Mouse (Mus musculus) liver, embryonic 13.5 days (tissue): ENCODE data around the gene Lrrc28. TPM values are rescaled to one million over a fixed set of nuclear protein-coding genes. Genes with fewer than 3 reads are reported as not detected.

Source experiments
- ATAC-seq: fragments of 200-750 bp; cut with Nextera tagmentation; 2 replicates; pipeline ENCODE4 v1.8.0; 2017; ENCODE audit warnings: low read depth, mild to moderate bottlenecking, moderate number of reproducible peaks, moderate library complexity
- DNase-seq: peaks from one replicate; pipeline ENCODE4 v3.0.0; 2022
- H3K27ac ChIP-seq: fragments of 300-500 bp; sonication (generic); 2 replicates; pipeline ENCODE4 v1.5.1; 2015; ENCODE audit warnings: moderate library complexity, mild to moderate bottlenecking, inconsistent platforms
- H3K27me3 ChIP-seq: fragments of 300-500 bp; sonication (generic); 2 replicates; pipeline ENCODE4 v1.6.1; 2015; ENCODE audit warnings: mild to moderate bottlenecking, inconsistent platforms
- H3K36me3 ChIP-seq: fragments of 300-500 bp; sonication (generic); 2 replicates; pipeline ENCODE4 v1.6.1; 2015; ENCODE audit warnings: mild to moderate bottlenecking, inconsistent platforms
- H3K4me1 ChIP-seq: fragments of 300-500 bp; sonication (generic); replicated peaks from 2 replicates; pipeline ENCODE4 v1.6.1; 2015; ENCODE audit warnings: inconsistent platforms
- H3K4me2 ChIP-seq: fragments of 300-500 bp; sonication (generic); 2 replicates; pipeline ENCODE4 v1.6.1; 2015; ENCODE audit warnings: inconsistent platforms, mild to moderate bottlenecking, moderate library complexity
- H3K4me3 ChIP-seq: fragments of 300-500 bp; sonication (generic); replicated peaks from 2 replicates; pipeline ENCODE4 v1.5.1; 2015; ENCODE audit warnings: mild to moderate bottlenecking, inconsistent platforms
- H3K9ac ChIP-seq: fragments of 300-500 bp; sonication (generic); 2 replicates; pipeline ENCODE4 v1.6.1; 2015; ENCODE audit warnings: mild to moderate bottlenecking, inconsistent platforms
- H3K9me3 ChIP-seq: fragments of 300-500 bp; sonication (generic); replicated peaks from 2 replicates; pipeline ENCODE4 v1.6.1; 2016; ENCODE audit warnings: inconsistent platforms
- WGBS: fragments of 180-500 bp; shearing (Covaris S2); methylation state at CpG from one replicate; pipeline ENCODE4 v1.1.7; 2015; ENCODE audit not compliant: insufficient replicate concordance; 5-methylcytosine and 5-hydroxymethylcytosine counted together
- polyA plus RNA-seq: library from polyadenylated mRNA; unstranded; fragments of >200 nt; fragmentation: Nextera tagmentation; extraction: Ambion mirVana; gene quantifications from 2 replicates; pipeline ENCODE4 v1.2.1, GENCODE M21; 2015

Gene Lrrc28
- polyA plus RNA-seq, 1 experiment from 2014 or later: 7.8 TPM

DNA sequence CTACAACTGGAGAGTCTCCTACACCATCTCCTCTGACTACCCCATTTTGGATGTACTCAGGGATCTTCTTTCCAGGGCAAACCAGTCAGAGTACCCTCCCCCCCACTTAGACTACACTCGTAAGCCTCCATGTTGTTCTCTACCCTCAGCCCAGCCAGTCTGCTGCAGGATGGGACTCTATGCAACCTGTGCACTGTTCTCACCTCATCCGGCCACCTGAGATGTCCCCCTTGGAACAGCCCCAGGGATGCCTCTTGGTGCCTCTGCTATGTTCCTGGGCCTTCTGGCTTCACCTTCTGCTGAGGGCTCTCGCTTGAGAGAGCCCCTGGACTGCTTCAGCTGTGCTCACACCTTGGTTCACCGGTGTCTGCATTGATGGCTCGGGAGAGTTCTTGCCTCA is 158.7 kb downstream of the Lrrc28 start:
- H3K4me3 ChIP-seq: no peak overlapping the region
- H3K27ac ChIP-seq: no peak overlapping the region
- DNase-seq: no peak
- H3K4me1 ChIP-seq: no peaks in the 10 kb centered on the region
- ATAC-seq: no peak
- no peak overlapping the region for H3K4me2 ChIP-seq
- no peaks in the 10 kb centered on the region for H3K36me3 ChIP-seq
- no peak overlapping the region for H3K9ac ChIP-seq
- WGBS: 64% methylated on average over 5 of the region's 5 CpGs
- H3K27me3 ChIP-seq: no peaks in the 10 kb centered on the region
- no peaks in the 10 kb centered on the region for H3K9me3 ChIP-seq

DNA sequence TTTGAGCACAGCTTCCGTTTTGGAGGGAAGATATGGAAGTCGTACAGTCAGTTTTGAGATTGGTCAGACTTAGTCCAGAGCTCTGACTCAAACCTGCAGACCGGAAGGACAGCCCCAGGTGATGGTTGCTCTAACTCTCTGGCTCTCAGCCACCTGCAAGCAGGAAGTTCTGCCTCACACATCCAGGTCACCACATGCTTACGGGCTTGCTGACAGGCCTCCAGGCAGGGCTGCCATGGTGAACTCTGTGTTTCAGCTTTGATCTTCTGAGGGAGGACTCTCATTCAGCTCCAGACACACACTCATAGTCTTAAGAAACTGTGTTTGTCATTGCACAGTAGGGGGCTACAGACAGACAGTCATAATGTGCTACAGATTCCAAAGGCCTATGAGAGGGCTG is 161.4 kb downstream of the Lrrc28 start:
- Histone ChIP-seq H3K4me2 (no peak overlapping the region), H3K9ac (no peak overlapping the region), H3K4me1 (peaks cover 8% of the 10 kb centered on the region; the same call in 1 of the 2 replicates), H3K4me3 (no peak overlapping the region), H3K27ac (no peak overlapping the region), H3K36me3 (no peaks in the 10 kb centered on the region), H3K27me3 (no peaks in the 10 kb centered on the region), H3K9me3 (no peaks in the 10 kb centered on the region)
- no peak for DNase-seq
- no peak for ATAC-seq
- WGBS: 61% methylated on average over 4 of the region's 4 CpGs

DNA sequence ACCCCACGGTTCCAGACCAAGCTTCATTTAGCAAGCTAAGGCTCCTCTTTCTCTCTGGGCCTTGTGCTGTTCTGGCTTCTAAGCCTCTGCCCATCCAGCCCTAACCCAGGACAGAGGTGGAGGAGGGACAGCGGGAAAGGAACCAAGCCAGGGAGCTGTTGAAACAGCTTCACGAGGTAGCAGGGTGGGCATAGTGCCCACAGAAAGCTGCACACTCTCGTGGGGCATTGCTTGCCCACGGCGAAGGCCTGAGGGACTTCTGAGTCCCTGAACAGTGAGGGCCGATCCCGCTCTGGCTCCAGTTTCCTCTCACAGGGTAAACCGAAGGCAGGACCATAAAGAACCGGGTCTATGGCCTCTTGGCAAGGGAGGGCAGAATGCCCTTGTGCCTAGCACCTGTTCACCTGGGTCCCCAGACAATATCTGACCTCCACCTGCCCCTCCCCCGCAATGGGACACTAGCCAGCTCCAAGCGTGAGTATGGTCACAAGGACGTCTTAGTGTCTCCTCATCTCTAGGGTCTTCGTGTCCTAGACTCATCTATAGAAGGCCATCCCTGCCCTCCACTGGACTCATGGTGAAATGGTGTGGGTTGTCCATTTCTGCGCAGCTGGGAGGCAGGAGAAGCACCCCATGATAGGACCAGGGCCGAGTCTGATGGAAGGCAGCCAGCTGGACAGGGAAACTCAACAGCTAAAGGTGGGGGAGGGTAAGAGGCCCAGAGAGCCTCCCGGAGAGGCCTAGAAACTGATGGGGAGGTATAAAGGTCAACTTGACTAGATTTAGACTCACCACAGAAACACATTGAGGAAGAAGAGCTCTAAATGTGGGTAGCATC is 165.3 kb downstream of the Lrrc28 start:
- Histone ChIP-seq H3K4me3 (no peak overlapping the region), H3K36me3 (no peaks in the 10 kb centered on the region), H3K4me2 (no peak overlapping the region), H3K27me3 (no peaks in the 10 kb centered on the region), H3K9ac (no peak overlapping the region), H3K9me3 (no peaks in the 10 kb centered on the region), H3K27ac (no peak overlapping the region), H3K4me1 (peaks cover 8% of the 10 kb centered on the region; the same call in 1 of the 2 replicates)
- ATAC-seq (no peak), DNase-seq (no peak)
- 59% methylated on average over 17 of the region's 17 CpGs for WGBS

DNA sequence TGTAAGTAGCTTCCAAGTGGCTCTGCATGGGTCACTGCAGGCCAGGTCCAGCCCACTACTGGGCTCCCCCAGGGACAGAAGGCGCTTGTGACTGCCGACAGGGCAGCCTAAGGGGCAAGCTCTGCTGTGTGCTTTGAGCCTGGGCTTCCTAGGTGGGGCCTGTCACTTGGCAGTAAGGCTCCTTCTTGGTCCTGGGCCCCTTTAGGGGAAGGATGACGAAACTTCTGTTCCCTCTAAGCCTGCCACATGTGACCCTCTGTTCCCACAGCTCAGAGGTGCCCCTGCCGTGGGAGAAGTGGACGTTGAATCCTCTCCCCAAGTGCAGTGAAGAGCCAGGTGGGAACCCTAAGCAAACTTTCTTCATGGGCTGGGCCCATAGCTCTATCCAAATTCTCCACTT is 165.9 kb downstream of the Lrrc28 start:
- H3K4me3 ChIP-seq: no peak overlapping the region
- no peak overlapping the region for H3K4me2 ChIP-seq
- no peaks in the 10 kb centered on the region for H3K9me3 ChIP-seq
- no peak overlapping the region for H3K9ac ChIP-seq
- WGBS: 37% methylated on average over 5 of the region's 5 CpGs
- H3K27ac ChIP-seq: no peak overlapping the region
- no peaks in the 10 kb centered on the region for H3K27me3 ChIP-seq
- ATAC-seq (no peak), DNase-seq (no peak)
- H3K36me3 ChIP-seq: no peaks in the 10 kb centered on the region
- peaks cover 8% of the 10 kb centered on the region; the same call in 1 of the 2 replicates for H3K4me1 ChIP-seq

DNA sequence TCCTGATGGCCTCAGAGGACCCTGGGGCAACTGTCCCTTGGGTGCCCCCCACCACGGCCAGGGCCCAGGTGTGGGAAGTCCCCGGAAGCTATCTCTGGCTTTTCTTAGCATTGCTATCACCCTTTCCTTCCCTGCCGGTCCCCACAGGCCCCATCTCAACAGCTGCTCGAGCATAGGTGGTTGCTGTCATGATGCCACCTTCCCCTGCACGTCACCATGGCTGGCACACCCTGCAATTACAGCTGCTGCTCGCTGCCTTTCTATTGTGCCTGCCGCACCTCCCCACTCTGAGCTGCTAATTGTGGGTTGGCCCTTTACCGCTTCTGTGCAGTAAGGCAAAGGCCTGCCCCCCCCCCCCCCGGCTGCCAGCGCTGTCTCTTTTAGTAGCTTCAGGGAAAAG is 167.1 kb downstream of the Lrrc28 start:
- no peaks in the 10 kb centered on the region for H3K36me3 ChIP-seq
- DNase-seq (no peak), ATAC-seq (no peak)
- H3K4me1 ChIP-seq: peaks cover 8% of the 10 kb centered on the region; the same call in 1 of the 2 replicates
- no peaks in the 10 kb centered on the region for H3K9me3 ChIP-seq
- no peak overlapping the region for H3K4me2 ChIP-seq
- no peak overlapping the region for H3K9ac ChIP-seq
- H3K27ac ChIP-seq: no peak overlapping the region
- WGBS: 67% methylated on average over 8 of the region's 10 CpGs
- H3K4me3 ChIP-seq: no peak overlapping the region
- H3K27me3 ChIP-seq: no peaks in the 10 kb centered on the region

DNA sequence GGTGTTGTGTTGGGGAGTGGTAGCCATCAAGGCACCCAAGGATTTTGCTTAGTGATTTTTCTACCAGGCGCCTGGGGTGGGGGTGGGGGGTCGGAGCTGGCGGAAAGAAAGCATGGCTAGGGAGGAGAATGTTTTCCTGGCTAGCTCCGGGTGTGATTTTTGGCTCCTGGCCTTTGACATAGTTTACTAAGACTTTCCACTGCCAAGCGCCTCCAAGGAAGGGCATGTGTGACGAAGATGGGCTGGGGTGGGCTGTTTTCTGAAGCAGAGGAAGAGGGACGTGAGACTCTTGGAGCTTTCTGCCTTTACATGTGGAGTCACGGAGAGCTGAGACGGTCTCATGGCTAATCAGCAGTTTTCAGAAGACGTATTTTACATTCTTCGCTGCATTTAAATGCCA is 173.8 kb downstream of the Lrrc28 start:
- Histone ChIP-seq H3K4me3 (no peak overlapping the region), H3K4me1 (no peaks in the 10 kb centered on the region), H3K27me3 (no peaks in the 10 kb centered on the region), H3K27ac (no peak overlapping the region), H3K9me3 (no peaks in the 10 kb centered on the region), H3K4me2 (no peak overlapping the region), H3K36me3 (no peaks in the 10 kb centered on the region), H3K9ac (no peak overlapping the region)
- no peak for DNase-seq
- WGBS: 54% methylated on average over 11 of the region's 11 CpGs
- no peak for ATAC-seq

DNA sequence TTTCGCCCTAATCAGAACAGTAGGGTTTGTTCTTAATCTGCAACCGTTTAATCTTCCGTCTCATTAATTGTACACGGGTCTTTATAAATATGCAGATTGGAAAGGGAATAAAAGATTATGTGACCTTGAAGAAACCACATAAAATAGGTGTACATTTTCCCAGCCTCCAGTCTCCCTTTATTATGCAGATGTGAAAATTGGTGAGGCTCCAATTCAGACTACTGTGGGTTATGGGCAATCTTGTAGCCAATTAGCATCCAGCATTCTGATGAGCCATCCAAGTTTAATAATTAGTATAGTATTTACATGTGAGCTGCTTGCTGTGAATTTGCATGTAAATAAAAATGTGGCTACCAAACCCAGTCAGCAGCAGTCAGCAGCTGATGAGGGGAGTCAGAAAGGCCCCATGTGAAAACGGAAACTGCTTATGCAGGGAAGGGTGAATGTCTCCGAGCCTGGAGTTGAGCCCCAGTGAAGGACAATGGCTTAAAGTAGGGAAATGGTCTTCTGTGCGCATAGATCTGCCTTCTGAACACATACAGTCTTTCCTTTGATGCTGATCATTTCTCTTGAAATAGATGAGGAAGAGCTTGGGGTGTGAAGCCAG is 176.2 kb downstream of the Lrrc28 start:
- ATAC-seq (no peak), DNase-seq (no peak)
- Histone ChIP-seq H3K4me3 (no peak overlapping the region), H3K4me2 (no peak overlapping the region), H3K27ac (no peak overlapping the region), H3K4me1 (peaks cover 4% of the 10 kb centered on the region; the same call in 1 of the 2 replicates), H3K27me3 (no peaks in the 10 kb centered on the region), H3K36me3 (no peaks in the 10 kb centered on the region), H3K9me3 (no peaks in the 10 kb centered on the region), H3K9ac (no peak overlapping the region)
- 70% methylated on average over 7 of the region's 7 CpGs for WGBS

DNA sequence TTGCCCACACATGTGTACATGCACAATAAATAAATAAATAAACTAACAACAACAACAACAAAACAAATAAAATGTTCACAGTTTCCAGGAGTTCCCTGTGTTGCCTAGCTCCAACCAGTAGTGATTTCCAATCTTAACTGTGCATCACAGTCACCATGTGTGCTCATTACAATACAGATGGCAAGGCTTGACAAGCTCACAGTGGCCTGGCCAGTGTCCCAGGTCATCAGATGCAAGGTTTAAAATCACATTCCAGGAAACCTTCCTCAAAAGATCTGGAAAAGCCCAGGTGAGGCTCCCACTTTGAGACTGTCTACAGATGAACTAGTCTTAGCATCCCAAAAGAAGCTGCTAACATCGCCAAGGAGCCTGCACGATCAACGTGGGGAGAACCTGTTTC is 176.9 kb downstream of the Lrrc28 start:
- Histone ChIP-seq H3K9ac (no peak overlapping the region), H3K27me3 (no peaks in the 10 kb centered on the region), H3K36me3 (no peaks in the 10 kb centered on the region), H3K4me2 (no peak overlapping the region), H3K4me1 (peaks cover 9% of the 10 kb centered on the region; the same call in 1 of the 2 replicates), H3K9me3 (no peaks in the 10 kb centered on the region), H3K27ac (no peak overlapping the region), H3K4me3 (no peak overlapping the region)
- no peak for ATAC-seq
- WGBS: 79% methylated on average over 3 of the region's 3 CpGs
- no peak for DNase-seq

DNA sequence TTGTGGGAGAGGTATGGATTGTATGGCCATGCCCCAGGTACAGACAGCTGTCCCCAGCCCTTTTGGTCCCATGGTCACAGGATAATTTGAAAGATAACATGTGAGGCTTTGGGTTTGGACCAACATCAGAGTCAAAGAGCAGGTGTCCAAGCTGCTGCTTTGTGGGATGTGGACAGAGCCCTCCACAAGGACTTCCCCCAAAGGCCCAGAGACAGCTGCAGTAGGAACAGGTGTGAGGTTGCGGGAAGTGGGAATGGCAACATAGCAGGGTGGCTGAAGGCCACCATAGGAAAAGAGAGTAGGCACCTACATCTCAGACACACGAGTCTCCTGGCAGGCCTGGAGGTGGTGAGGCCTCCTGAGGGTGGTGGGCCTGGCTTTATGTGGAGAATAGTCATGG is 178.7 kb downstream of the Lrrc28 start:
- Histone ChIP-seq H3K27ac (no peak overlapping the region), H3K27me3 (no peaks in the 10 kb centered on the region), H3K9ac (no peak overlapping the region), H3K36me3 (no peaks in the 10 kb centered on the region), H3K9me3 (no peaks in the 10 kb centered on the region), H3K4me3 (no peak overlapping the region), H3K4me2 (no peak overlapping the region), H3K4me1 (peaks cover 27% of the 10 kb centered on the region)
- 70% methylated on average over 2 of the region's 2 CpGs for WGBS
- ATAC-seq (no peak), DNase-seq (no peak)

DNA sequence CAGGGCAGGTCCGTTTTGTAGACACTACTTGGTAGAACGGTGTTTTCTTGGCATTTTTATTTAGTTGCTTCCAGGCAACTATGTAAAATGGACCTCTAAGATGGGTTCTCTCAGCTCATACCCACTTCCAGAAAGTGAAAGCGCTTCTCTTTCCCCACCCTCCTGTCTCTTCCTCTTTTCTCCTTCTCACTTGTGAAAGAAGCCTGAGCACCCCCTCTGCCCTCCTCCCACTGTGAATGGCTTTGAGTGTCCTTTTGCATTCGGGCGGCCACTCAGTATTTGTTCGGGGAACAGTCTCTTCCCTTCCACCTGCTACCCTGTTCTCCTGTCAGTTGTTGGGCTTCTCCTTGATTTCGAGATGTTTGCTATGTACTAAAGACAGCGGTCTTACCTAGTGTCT is 180.4 kb downstream of the Lrrc28 start:
- WGBS: 66% methylated on average over 8 of the region's 8 CpGs
- no peaks in the 10 kb centered on the region for H3K9me3 ChIP-seq

DNA sequence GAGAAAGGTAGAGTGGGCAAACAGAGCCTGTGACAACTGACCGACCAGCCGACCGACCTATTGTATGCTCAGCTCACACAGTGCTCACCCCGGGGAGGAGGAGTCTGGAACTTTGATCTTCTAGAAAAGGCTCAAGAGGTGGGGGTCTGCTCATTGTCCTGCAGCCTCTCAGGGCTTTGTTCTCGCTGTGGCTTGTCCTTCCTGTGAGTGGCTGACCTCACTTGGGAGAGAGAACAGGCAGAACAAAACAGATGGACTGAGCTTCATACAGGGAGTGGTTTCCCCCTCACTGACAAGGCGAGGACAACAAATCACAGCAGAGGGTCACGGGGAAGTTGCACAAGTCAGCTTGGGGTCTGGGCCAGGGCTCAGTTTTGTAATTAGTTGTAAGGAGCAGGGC is 181.5 kb downstream of the Lrrc28 start:
- Histone ChIP-seq H3K9ac (no peak overlapping the region), H3K27ac (peak overlapping the region; percentile 29; the same call in 1 of the 2 replicates), H3K4me1 (peaks cover 50% of the 10 kb centered on the region), H3K4me2 (no peak overlapping the region), H3K4me3 (no peak overlapping the region), H3K9me3 (no peaks in the 10 kb centered on the region), H3K27me3 (no peaks in the 10 kb centered on the region), H3K36me3 (no peaks in the 10 kb centered on the region)
- DNase-seq: no peak
- ATAC-seq: peak; percentile 32; the same call in 1 of the 2 replicates
- WGBS: 31% methylated on average over 7 of the region's 7 CpGs

More for the DNA sequence above, 180.4 kb downstream of the Lrrc28 start:
- DNase-seq (no peak), ATAC-seq (no peak)
- Histone ChIP-seq H3K4me1 (peaks cover 40% of the 10 kb centered on the region), H3K27me3 (no peaks in the 10 kb centered on the region), H3K36me3 (no peaks in the 10 kb centered on the region), H3K4me2 (no peak overlapping the region), H3K9ac (no peak overlapping the region), H3K27ac (no peak overlapping the region; the same call in 1 of the 2 replicates), H3K4me3 (no peak overlapping the region)
